Mouse (Mus musculus) leukemia stem cell, adult 10-12 weeks (primary cell): Measurements from ENCODE around the gene Efcc1. TPM values are rescaled to one million over a fixed set of nuclear protein-coding genes. Genes with fewer than 3 reads are reported as not detected.

ENCODE experiments used
- polyA plus RNA-seq: library from polyadenylated mRNA; stranded (reverse); fragments of >175 nt; gene quantifications from 2 replicates; pipeline ENCODE4 v1.2.3, GENCODE M21; 2012; ENCODE audit warnings: low replicate concordance

The Efcc1 gene
- 0.11 and 0.39 TPM in 2 replicates for polyA plus RNA-seq

DNA sequence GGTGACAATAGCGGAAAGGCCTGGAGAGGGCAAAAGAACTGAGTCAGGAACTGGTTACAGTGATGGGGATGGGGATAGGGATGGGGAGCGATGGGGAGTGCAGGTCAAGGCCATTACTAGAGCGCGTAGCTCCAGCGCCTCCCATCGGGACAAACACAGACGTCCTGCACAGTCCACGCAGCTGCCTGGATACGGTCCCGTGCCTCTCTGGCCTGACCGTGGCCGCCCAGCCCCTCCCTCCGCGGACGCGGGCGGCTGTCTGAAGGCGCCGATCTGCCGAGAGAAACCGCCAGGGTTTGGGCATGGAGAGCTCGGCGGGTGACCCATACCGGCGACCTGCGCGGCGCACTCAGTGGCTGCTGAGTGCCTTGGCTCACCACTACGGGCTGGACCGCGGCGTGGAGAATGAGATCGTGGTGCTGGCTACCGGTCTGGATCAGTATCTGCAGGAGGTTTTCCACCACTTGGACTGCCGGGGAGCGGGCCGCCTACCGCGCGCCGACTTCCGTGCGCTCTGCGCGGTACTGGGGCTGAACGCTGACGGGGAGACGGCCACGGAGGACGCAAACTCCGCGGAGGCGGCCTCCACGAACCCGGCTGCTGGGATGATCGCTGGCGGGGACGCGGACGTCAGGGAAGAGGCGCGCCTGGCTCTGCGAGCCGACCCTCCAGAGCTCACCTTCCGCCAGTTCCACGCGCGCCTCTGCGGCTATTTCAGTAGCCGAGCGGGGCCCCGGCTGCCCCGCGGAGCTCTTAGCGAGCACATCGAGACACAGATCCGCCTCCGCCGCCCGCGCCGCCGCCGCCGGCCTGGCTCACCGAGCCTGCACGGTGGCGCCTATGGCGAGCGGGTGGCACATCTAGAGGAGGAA is at the start of gene Efcc1:
Efcc1 (plus strand) TSS at position 279 of the 872 bp plus-strand sequence.

DNA sequence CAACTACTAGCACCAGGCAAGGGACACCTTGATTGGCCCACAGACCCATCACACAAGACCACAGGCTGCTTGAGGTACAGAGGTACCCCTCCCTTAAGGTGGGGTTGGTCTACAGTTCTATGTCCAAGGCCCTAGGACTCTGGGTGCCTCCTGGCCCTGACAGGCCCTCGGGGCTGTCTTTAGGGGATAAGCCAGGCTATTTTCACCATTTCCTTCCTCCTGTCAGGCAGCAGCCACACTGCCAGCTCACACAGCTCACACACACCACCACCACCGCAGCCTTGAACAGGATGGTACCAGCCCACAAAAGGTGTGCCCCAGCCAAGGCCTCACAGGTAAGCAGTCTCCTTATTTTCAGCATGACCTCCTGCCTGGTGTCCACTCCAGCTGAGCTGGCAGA is 47.2 kb downstream of the Efcc1 start, which contains the start of gene Gp9:
Gp9 (plus strand) TSS at position 231 of the 400 bp plus-strand sequence.

Other genes starting within 250 kb of the Efcc1 start
- 2.2 and 3.6 TPM in 2 replicates for gene Arhgap25, start 197.6 kb upstream of the Efcc1 start, polyA plus RNA-seq
- gene Prokr1, start 140.1 kb upstream of the Efcc1 start, polyA plus RNA-seq = 0.57 and 0.87 TPM in 2 replicates
- gene Aplf, start 58.7 kb upstream of the Efcc1 start, polyA plus RNA-seq = 6.4 and 10.5 TPM in 2 replicates
- gene Gp9, start 47.2 kb downstream of the Efcc1 start, polyA plus RNA-seq = 23.6 and 27.3 TPM in 2 replicates
- 26.9 and 208 TPM in 2 replicates for gene Rab43, start 81.3 kb downstream of the Efcc1 start, polyA plus RNA-seq
- 2.4 and 3.4 TPM in 2 replicates for gene Gm45140, start 104.9 kb downstream of the Efcc1 start, polyA plus RNA-seq
- 23.5 and 28.8 TPM in 2 replicates for gene Isy1, start 107.9 kb downstream of the Efcc1 start, polyA plus RNA-seq
- 46.2 and 97.5 TPM in 2 replicates for gene Cnbp, start 120.2 kb downstream of the Efcc1 start, polyA plus RNA-seq
- gene Copg1, start 156.9 kb downstream of the Efcc1 start, polyA plus RNA-seq = 4.7 and 31.6 TPM in 2 replicates
- 15.6 and 45.8 TPM in 2 replicates for gene Hmces, start 183.1 kb downstream of the Efcc1 start, polyA plus RNA-seq